Mouse (Mus musculus): Measurements from ENCODE around the gene Fgfr2. TPM values are rescaled to one million over a fixed set of nuclear protein-coding genes. Genes with fewer than 3 reads are reported as not detected.

Fgfr2 gene
- polyA plus RNA-seq, 1 experiment from 2014 or later = 24.9 TPM

DNA sequence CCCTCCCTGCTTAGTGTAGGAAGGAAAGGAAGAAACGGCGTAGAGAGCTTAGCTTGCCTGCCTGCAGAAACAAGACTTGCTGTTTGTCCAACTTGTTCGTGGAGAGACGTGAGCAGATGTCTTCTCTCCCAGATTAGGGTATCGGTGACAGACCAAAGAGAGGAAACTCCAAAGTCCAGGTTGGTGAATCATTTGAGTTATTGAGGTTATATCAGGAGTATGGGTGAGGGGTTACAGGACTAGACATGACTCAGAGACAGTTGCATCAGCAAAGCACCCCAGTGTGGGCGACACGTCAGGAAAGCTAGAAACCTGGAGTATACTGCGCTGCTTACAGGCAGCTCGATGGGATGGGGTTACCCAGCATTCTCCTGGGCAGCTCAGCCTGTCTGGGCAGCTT is 2457.8 kb downstream of the Fgfr2 start:
- no peaks in the 10 kb centered on the region for H3K9me3 ChIP-seq (replicated peaks; ENCODE audit: control insufficient read depth, low read length)
- no peak overlapping the region for H3K4me2 ChIP-seq
- peaks cover 40% of the 10 kb centered on the region for H3K4me1 ChIP-seq (ENCODE audit: control insufficient read depth, insufficient read depth, low read length)
- no peaks in the 10 kb centered on the region for H3K27me3 ChIP-seq (ENCODE audit: control insufficient read depth, insufficient read depth, low read length)
- H3K36me3 ChIP-seq (ENCODE audit: control insufficient read depth, insufficient read depth, low read length) = peaks cover 12% of the 10 kb centered on the region
- H3K4me3 ChIP-seq (ENCODE audit: low read depth, low read length) = no peak overlapping the region
- WGBS (ENCODE audit: insufficient replicate concordance) = 92% methylated on average over 9 of the region's 9 CpGs
- ATAC-seq (replicated peaks; ENCODE audit: insufficient number of reproducible peaks, low FRiP score, low TSS enrichment) = no peak
- H3K27ac ChIP-seq (ENCODE audit: low read depth, low read length) = no peak overlapping the region
- no peak overlapping the region for H3K9ac ChIP-seq (ENCODE audit: low read depth, low read length)

DNA sequence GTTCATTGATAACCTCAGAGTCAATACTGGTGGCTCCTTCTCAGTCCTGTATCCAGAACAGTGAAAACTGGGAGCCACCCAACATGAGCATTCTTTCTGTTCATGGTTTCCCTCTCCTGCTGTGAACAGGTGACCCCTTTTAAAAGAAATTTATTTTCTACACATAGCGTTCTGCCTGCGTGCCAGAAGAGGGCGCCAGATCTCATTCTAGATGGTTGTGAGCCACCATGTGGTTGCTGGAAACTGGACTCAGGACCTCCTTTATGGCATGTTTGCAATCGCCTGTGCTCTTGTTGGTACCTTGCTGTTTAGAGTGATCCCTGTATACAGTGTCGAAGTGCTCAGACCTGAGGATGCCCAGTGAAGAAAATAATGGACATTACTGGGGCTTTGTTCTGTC is 2458.5 kb downstream of the Fgfr2 start:
- peaks cover 12% of the 10 kb centered on the region for H3K36me3 ChIP-seq (ENCODE audit: control insufficient read depth, insufficient read depth, low read length)
- H3K27ac ChIP-seq (ENCODE audit: low read depth, low read length) = no peak overlapping the region
- no peak for ATAC-seq (replicated peaks; ENCODE audit: insufficient number of reproducible peaks, low FRiP score, low TSS enrichment)
- H3K27me3 ChIP-seq (ENCODE audit: control insufficient read depth, insufficient read depth, low read length) = no peaks in the 10 kb centered on the region
- 85% methylated on average over 5 of the region's 5 CpGs for WGBS (ENCODE audit: insufficient replicate concordance)
- peaks cover 33% of the 10 kb centered on the region for H3K4me1 ChIP-seq (ENCODE audit: control insufficient read depth, insufficient read depth, low read length)
- no peaks in the 10 kb centered on the region for H3K9me3 ChIP-seq (replicated peaks; ENCODE audit: control insufficient read depth, low read length)
- H3K4me2 ChIP-seq = no peak overlapping the region
- no peak overlapping the region for H3K9ac ChIP-seq (ENCODE audit: low read depth, low read length)
- H3K4me3 ChIP-seq (ENCODE audit: low read depth, low read length) = no peak overlapping the region

- Histone ChIP-seq H3K9ac (ENCODE audit: low read depth, low read length) (no peak overlapping the region), H3K36me3 (ENCODE audit: control insufficient read depth, insufficient read depth, low read length) (peaks cover 12% of the 10 kb centered on the region), H3K27ac (ENCODE audit: low read depth, low read length) (no peak overlapping the region), H3K4me1 (ENCODE audit: control insufficient read depth, insufficient read depth, low read length) (peaks cover 27% of the 10 kb centered on the region), H3K27me3 (ENCODE audit: control insufficient read depth, insufficient read depth, low read length) (no peaks in the 10 kb centered on the region), H3K4me3 (ENCODE audit: low read depth, low read length) (no peak overlapping the region), H3K4me2 (no peak overlapping the region), H3K9me3 (replicated peaks; ENCODE audit: control insufficient read depth, low read length) (no peaks in the 10 kb centered on the region)
- ATAC-seq (replicated peaks; ENCODE audit: insufficient number of reproducible peaks, low FRiP score, low TSS enrichment) = no peak
- WGBS (ENCODE audit: insufficient replicate concordance) = 86% methylated on average over 5 of the region's 5 CpGs
Measured at GRCm38 (mm10) chr7:130664037-130664436, 2459.1 kb downstream of the Fgfr2 start.

GRCm38 (mm10) chr7:130662869-130663268 is 2460.3 kb downstream of the Fgfr2 start:
- Histone ChIP-seq H3K4me3 (ENCODE audit: low read depth, low read length) (no peak overlapping the region), H3K9ac (ENCODE audit: low read depth, low read length) (no peak overlapping the region), H3K9me3 (replicated peaks; ENCODE audit: control insufficient read depth, low read length) (no peaks in the 10 kb centered on the region), H3K4me2 (no peak overlapping the region), H3K27ac (ENCODE audit: low read depth, low read length) (no peak overlapping the region), H3K27me3 (ENCODE audit: control insufficient read depth, insufficient read depth, low read length) (no peaks in the 10 kb centered on the region), H3K36me3 (ENCODE audit: control insufficient read depth, insufficient read depth, low read length) (peaks cover 12% of the 10 kb centered on the region), H3K4me1 (ENCODE audit: control insufficient read depth, insufficient read depth, low read length) (peaks cover 19% of the 10 kb centered on the region)
- 55% methylated on average over 4 of the region's 4 CpGs for WGBS (ENCODE audit: insufficient replicate concordance)
- no peak for ATAC-seq (replicated peaks; ENCODE audit: insufficient number of reproducible peaks, low FRiP score, low TSS enrichment)

DNA sequence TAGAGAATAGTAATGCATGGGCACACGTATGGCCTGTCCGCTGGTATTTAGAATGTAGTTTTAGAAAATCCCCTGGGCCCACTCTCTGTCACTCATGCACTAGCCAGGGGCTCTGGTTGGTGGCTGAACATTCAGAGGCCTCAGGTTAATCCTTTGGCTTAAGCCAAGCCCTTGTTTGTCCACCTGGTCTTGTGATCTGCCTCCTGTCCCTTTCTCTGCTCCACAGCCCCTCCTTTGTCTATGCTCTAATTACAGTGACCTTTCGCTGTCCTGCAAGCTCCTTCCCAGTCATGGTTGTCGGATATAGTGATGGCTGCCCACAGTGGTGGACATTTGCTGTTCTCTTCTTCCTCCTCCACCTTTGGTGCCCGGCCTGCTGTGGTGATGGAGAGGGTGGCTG is 2460.9 kb downstream of the Fgfr2 start:
- Histone ChIP-seq H3K27me3 (ENCODE audit: control insufficient read depth, insufficient read depth, low read length) (no peaks in the 10 kb centered on the region), H3K9ac (ENCODE audit: low read depth, low read length) (peak overlapping the region; percentile 39; the same call in 1 of the 2 replicates), H3K4me1 (ENCODE audit: control insufficient read depth, insufficient read depth, low read length) (peaks cover 19% of the 10 kb centered on the region), H3K4me3 (ENCODE audit: low read depth, low read length) (no peak overlapping the region), H3K27ac (ENCODE audit: low read depth, low read length) (no peak overlapping the region), H3K4me2 (no peak overlapping the region), H3K36me3 (ENCODE audit: control insufficient read depth, insufficient read depth, low read length) (peaks cover 12% of the 10 kb centered on the region), H3K9me3 (replicated peaks; ENCODE audit: control insufficient read depth, low read length) (no peaks in the 10 kb centered on the region)
- ATAC-seq (replicated peaks; ENCODE audit: insufficient number of reproducible peaks, low FRiP score, low TSS enrichment) = no peak
- WGBS (ENCODE audit: insufficient replicate concordance) = 72% methylated on average over 5 of the region's 5 CpGs

DNA sequence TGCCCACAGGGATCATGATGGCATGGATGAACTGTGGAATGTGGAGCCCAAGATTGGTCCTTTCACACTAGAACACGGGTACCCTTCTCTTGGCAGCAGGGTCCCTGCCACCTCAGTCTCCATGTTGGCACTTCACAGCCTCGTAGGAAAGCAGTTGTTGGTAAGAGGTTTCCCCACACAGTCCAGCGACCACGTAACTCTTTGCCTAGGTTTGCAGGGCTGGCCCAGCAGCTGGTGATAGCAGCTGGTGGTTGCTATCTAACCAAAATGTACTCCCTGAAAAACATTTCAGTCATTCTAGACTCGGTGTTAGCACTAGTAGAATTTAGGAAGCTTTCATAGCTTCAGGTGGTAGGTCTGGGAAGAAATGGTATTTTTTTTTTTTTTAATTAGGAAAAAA is 2464.0 kb downstream of the Fgfr2 start:
- peaks cover 44% of the 10 kb centered on the region for H3K4me1 ChIP-seq (ENCODE audit: control insufficient read depth, insufficient read depth, low read length)
- no peak for ATAC-seq (replicated peaks; ENCODE audit: insufficient number of reproducible peaks, low FRiP score, low TSS enrichment)
- WGBS (ENCODE audit: insufficient replicate concordance) = 87% methylated on average over 5 of the region's 5 CpGs

GRCm38 (mm10) chr7:130657751-130658150 is 2465.4 kb downstream of the Fgfr2 start:
- H3K4me1 ChIP-seq (ENCODE audit: control insufficient read depth, insufficient read depth, low read length) = peaks cover 56% of the 10 kb centered on the region
- no peaks in the 10 kb centered on the region for H3K36me3 ChIP-seq (ENCODE audit: control insufficient read depth, insufficient read depth, low read length)
- H3K4me2 ChIP-seq = no peak overlapping the region
- no peak overlapping the region for H3K9ac ChIP-seq (ENCODE audit: low read depth, low read length)
- H3K27me3 ChIP-seq (ENCODE audit: control insufficient read depth, insufficient read depth, low read length) = no peaks in the 10 kb centered on the region
- peak overlapping the region; percentile 2; the same call in 1 of the 2 replicates for H3K27ac ChIP-seq (ENCODE audit: low read depth, low read length)
- ATAC-seq (replicated peaks; ENCODE audit: insufficient number of reproducible peaks, low FRiP score, low TSS enrichment) = no peak
- no peaks in the 10 kb centered on the region for H3K9me3 ChIP-seq (replicated peaks; ENCODE audit: control insufficient read depth, low read length)
- no peak overlapping the region for H3K4me3 ChIP-seq (ENCODE audit: low read depth, low read length)
- WGBS (ENCODE audit: insufficient replicate concordance) = 55% methylated on average over 13 of the region's 13 CpGs

More for the DNA sequence above, 2464.0 kb downstream of the Fgfr2 start:
- no peaks in the 10 kb centered on the region for H3K27me3 ChIP-seq (ENCODE audit: control insufficient read depth, insufficient read depth, low read length)
- no peak overlapping the region for H3K9ac ChIP-seq (ENCODE audit: low read depth, low read length)
- H3K9me3 ChIP-seq (replicated peaks; ENCODE audit: control insufficient read depth, low read length) = no peaks in the 10 kb centered on the region
- no peak overlapping the region for H3K4me2 ChIP-seq
- H3K4me3 ChIP-seq (ENCODE audit: low read depth, low read length) = no peak overlapping the region
- peaks cover 4% of the 10 kb centered on the region for H3K36me3 ChIP-seq (ENCODE audit: control insufficient read depth, insufficient read depth, low read length)
- H3K27ac ChIP-seq (ENCODE audit: low read depth, low read length) = no peak overlapping the region

DNA sequence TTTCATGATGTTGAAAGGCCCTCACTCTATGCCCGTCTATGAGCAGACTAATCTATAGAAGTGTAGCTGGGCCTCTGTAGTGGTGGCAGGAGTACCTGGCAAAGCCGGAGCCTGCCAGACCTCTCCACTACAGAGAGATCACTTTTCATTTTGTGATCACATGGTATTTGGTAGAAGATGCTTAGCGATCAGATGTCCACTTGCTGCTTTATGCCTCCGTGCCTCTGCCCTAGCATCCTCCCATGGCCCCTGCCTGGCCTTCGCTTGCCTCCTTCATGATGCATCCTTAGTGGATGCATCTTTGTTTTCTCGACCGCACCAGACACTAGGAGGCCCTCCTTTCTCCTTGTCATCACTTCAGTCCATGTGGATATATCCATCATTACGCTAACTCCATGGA is 2466.2 kb downstream of the Fgfr2 start:
- H3K9ac ChIP-seq (ENCODE audit: low read depth, low read length) = no peak overlapping the region
- no peak overlapping the region for H3K4me2 ChIP-seq
- 82% methylated on average over 8 of the region's 8 CpGs for WGBS (ENCODE audit: insufficient replicate concordance)
- no peaks in the 10 kb centered on the region for H3K36me3 ChIP-seq (ENCODE audit: control insufficient read depth, insufficient read depth, low read length)
- H3K9me3 ChIP-seq (replicated peaks; ENCODE audit: control insufficient read depth, low read length) = no peaks in the 10 kb centered on the region
- H3K4me1 ChIP-seq (ENCODE audit: control insufficient read depth, insufficient read depth, low read length) = peaks cover 52% of the 10 kb centered on the region
- H3K27me3 ChIP-seq (ENCODE audit: control insufficient read depth, insufficient read depth, low read length) = no peaks in the 10 kb centered on the region
- no peak overlapping the region for H3K27ac ChIP-seq (ENCODE audit: low read depth, low read length)
- ATAC-seq (replicated peaks; ENCODE audit: insufficient number of reproducible peaks, low FRiP score, low TSS enrichment) = no peak
- no peak overlapping the region for H3K4me3 ChIP-seq (ENCODE audit: low read depth, low read length)

GRCm38 (mm10) chr7:130654562-130654961 is 2468.6 kb downstream of the Fgfr2 start:
- Histone ChIP-seq H3K4me1 (ENCODE audit: control insufficient read depth, insufficient read depth, low read length) (peaks cover 61% of the 10 kb centered on the region), H3K4me2 (no peak overlapping the region; the same call in 1 of the 2 replicates), H3K4me3 (ENCODE audit: low read depth, low read length) (no peak overlapping the region), H3K27me3 (ENCODE audit: control insufficient read depth, insufficient read depth, low read length) (no peaks in the 10 kb centered on the region), H3K27ac (ENCODE audit: low read depth, low read length) (peak overlapping the region; percentile 81), H3K9me3 (replicated peaks; ENCODE audit: control insufficient read depth, low read length) (no peaks in the 10 kb centered on the region), H3K9ac (ENCODE audit: low read depth, low read length) (peak overlapping the region; percentile 11; the same call in 1 of the 2 replicates), H3K36me3 (ENCODE audit: control insufficient read depth, insufficient read depth, low read length) (no peaks in the 10 kb centered on the region)
- WGBS (ENCODE audit: insufficient replicate concordance) = 34% methylated on average over 2 of the region's 2 CpGs
- ATAC-seq (replicated peaks; ENCODE audit: insufficient number of reproducible peaks, low FRiP score, low TSS enrichment) = peak; percentile 58

Data from heart, embryonic 11.5 days (tissue).